Comparison of ENCODE assay signal across 10 mouse cellular contexts in genomic region chr14:13981286-13981685, GRCm38 (mm10). TPM values are rescaled to one million over a fixed set of nuclear protein-coding genes. Genes with fewer than 3 reads are reported as not detected.
DNase-seq lines count a peak whose midpoint lies in the region; ATAC-seq and TF ChIP-seq lines count a peak whose summit lies in the region.
"Had no signal": no experiment of that assay in that cellular context is flagged by ENCODE, and none has a peak within 500 bp of the region (broad histone marks: within the 10 kb centered on the region; RNA-seq: fewer than 3 reads in every experiment).

No protein-coding gene starts in this region.

- no peak for TF ChIP-seq RAD21 in CH12.LX (IDR thresholded peaks at IDR 0.05; ENCODE audit: low read depth, low read length)

- no peak for TF ChIP-seq POLR2A in liver, adult 2 months (IDR thresholded peaks at IDR 0.05; ENCODE audit: extremely low read depth, insufficient read depth, low read length)
- TF ChIP-seq POLR2A in CH12.LX (IDR thresholded peaks at IDR 0.05; ENCODE audit: low read depth, low read length), result no peak

- intact Hi-C loops in left cerebral cortex, adult 2 months (cut with DNase I), result loop anchor here (5.0 kb wide), 1 partner anchor 111 kb away; no protein-coding TSS in a partner anchor

- no peak overlapping the region for H3K9ac ChIP-seq in liver, adult 2 months (ENCODE audit: low read depth, low read length)
- no peak overlapping the region for H3K9ac ChIP-seq in liver, embryonic 12.5 days
- no peak overlapping the region for H3K9ac ChIP-seq in CH12.LX (ENCODE audit: insufficient read depth, low read depth)
- no peak overlapping the region for H3K9ac ChIP-seq in forebrain, embryonic 12.5 days
- H3K9ac ChIP-seq: limb, embryonic 13.5 days had no signal

- H3K36me3 ChIP-seq in liver, adult 2 months (ENCODE audit: control insufficient read depth, insufficient read depth, low read length), result no peaks in the 10 kb centered on the region
- no peaks in the 10 kb centered on the region for H3K36me3 ChIP-seq in liver, embryonic 12.5 days
- H3K36me3 ChIP-seq in CH12.LX (replicated peaks in 1 of 2; ENCODE audit: control insufficient read depth in 1 of 2, insufficient read depth in 1 of 2, low read length in 1 of 2) (no peaks in the 10 kb centered on the region), macrophage (ENCODE audit: inconsistent target) (no peaks in the 10 kb centered on the region)
- no peaks in the 10 kb centered on the region for H3K36me3 ChIP-seq in forebrain, embryonic 12.5 days (replicated peaks)
- H3K36me3 ChIP-seq: limb, embryonic 13.5 days had no signal

- WGBS in liver, adult 2 months, result 26% methylated on average over 2 of the region's 2 CpGs
- whole genome bisulfite sequencing in liver, embryonic 12.5 days (ENCODE audit: insufficient replicate concordance), result 15% methylated on average over 2 of the region's 2 CpGs
- 0% methylated on average over 2 of the region's 2 CpGs for WGBS in macrophage (ENCODE audit: missing documents)
- 51% methylated on average over 2 of the region's 2 CpGs for WGBS in forebrain, embryonic 12.5 days

- dilution Hi-C loops in CH12.LX (cut with MboI; ENCODE audit: extremely low pct_ligation_motif_present, extremely low pct_unique_long_range_greater_than_20kb, low sequenced_read_pairs), result no loop called here

- peak; percentile 15 for DNase-seq in liver, adult 2 months (ENCODE audit: extremely low read depth, low read depth, low spot score)
- DNase-seq in CH12.LX (ENCODE audit: extremely low read depth), result no peak
- peak; percentile 76 for DNase-seq in brain, adult 2 months (ENCODE audit: low read depth, low spot score)
- DNase-seq in left cerebral cortex, adult 2 months (ENCODE audit: extremely low spot score in 1 of 2, low spot score in 2 of 2), result no peak
- DNase-seq: right cerebral cortex, postnatal 25 days had no signal

- no peaks in the 10 kb centered on the region for H3K27me3 ChIP-seq in liver, adult 2 months (ENCODE audit: control insufficient read depth, insufficient read depth, low read length)
- no peaks in the 10 kb centered on the region for H3K27me3 ChIP-seq in liver, embryonic 12.5 days (replicated peaks)
- H3K27me3 ChIP-seq in CH12.LX (replicated peaks), result no peaks in the 10 kb centered on the region
- no peaks in the 10 kb centered on the region for H3K27me3 ChIP-seq in forebrain, embryonic 12.5 days
- H3K27me3 ChIP-seq: limb, embryonic 13.5 days; Patski had no signal

- in situ Hi-C loops in CH12.LX (cut with MboI; ENCODE audit: low pct_ligation_motif_present, low pct_unique_long_range_greater_than_20kb, low sequenced_read_pairs), result no loop called here

- ATAC-seq in liver, embryonic 12.5 days, result no peak
- no peak for ATAC-seq in forebrain, embryonic 12.5 days (ENCODE audit: low FRiP score)
- ATAC-seq: Patski had no signal

- H3K4me1 ChIP-seq in liver, adult 2 months (ENCODE audit: control insufficient read depth, insufficient read depth, low read length), result peaks cover 3% of the 10 kb centered on the region
- 0 out of 2 replicates have a peak, but pooled peaks cover 6% of the 10 kb centered on the region for H3K4me1 ChIP-seq in liver, embryonic 12.5 days
- H3K4me1 ChIP-seq in CH12.LX (ENCODE audit: control insufficient read depth in 1 of 2, insufficient read depth in 2 of 2), result peaks cover 0 to 6% of the 10 kb centered on the region in 2 experiments; a peak in 2 of 4 replicates
- H3K4me1 ChIP-seq in forebrain, embryonic 12.5 days, result no peaks in the 10 kb centered on the region
- H3K4me1 ChIP-seq: limb, embryonic 13.5 days had no signal

- no peaks in the 10 kb centered on the region for H3K9me3 ChIP-seq in liver, embryonic 12.5 days (replicated peaks)
- no peaks in the 10 kb centered on the region for H3K9me3 ChIP-seq in CH12.LX (replicated peaks; ENCODE audit: low read length)
- no peaks in the 10 kb centered on the region for H3K9me3 ChIP-seq in forebrain, embryonic 12.5 days
- H3K9me3 ChIP-seq: limb, embryonic 13.5 days had no signal

- no peak for TF ChIP-seq CTCF in liver, adult 2 months (IDR thresholded peaks at IDR 0.05; ENCODE audit: low read depth, low read length)
- no peak for TF ChIP-seq CTCF in CH12.LX (conservative IDR thresholded peaks at IDR 0.05 in 1 of 2, IDR thresholded peaks at IDR 0.05 in 1 of 2; ENCODE audit: low read depth in 2 of 2, low read length in 2 of 2)
- TF ChIP-seq CTCF in left cerebral cortex, adult 2 months (IDR thresholded peaks at IDR 0.05), result no peak

- H3K4me2 ChIP-seq in liver, embryonic 12.5 days, result no peak overlapping the region
- H3K4me2 ChIP-seq in CH12.LX (ENCODE audit: insufficient read depth, low read depth, poor library complexity, severe bottlenecking), result no peak overlapping the region
- H3K4me2 ChIP-seq in forebrain, embryonic 12.5 days, result no peak overlapping the region
- H3K4me2 ChIP-seq: limb, embryonic 13.5 days had no signal

- no peak overlapping the region for H3K4me3 ChIP-seq in liver, adult 2 months (ENCODE audit: insufficient read depth, low read depth, low read length)
- H3K4me3 ChIP-seq in liver, embryonic 12.5 days, result no peak overlapping the region
- H3K4me3 ChIP-seq in CH12.LX (replicated peaks in 1 of 3; ENCODE audit: low read depth in 2 of 3, low read length in 2 of 3, poor library complexity in 1 of 3) (no peak overlapping the region), macrophage (ENCODE audit: inconsistent target) (peak overlapping the region; percentile 3; the same call in 1 of the 2 replicates)
- no peak overlapping the region for H3K4me3 ChIP-seq in left cerebral cortex, adult 2 months
- H3K4me3 ChIP-seq in forebrain, embryonic 12.5 days (replicated peaks), result no peak overlapping the region
- H3K4me3 ChIP-seq: limb, embryonic 13.5 days had no signal

- no peak for TF ChIP-seq EP300 in CH12.LX (IDR thresholded peaks at IDR 0.05; ENCODE audit: low read length)

- H3K27ac ChIP-seq in liver, adult 2 months (replicated peaks; ENCODE audit: insufficient read depth, low read depth, low read length), result no peak overlapping the region
- no peak overlapping the region for H3K27ac ChIP-seq in liver, embryonic 12.5 days
- no peak overlapping the region for H3K27ac ChIP-seq in CH12.LX (ENCODE audit: insufficient read depth, low read depth)
- no peak overlapping the region for H3K27ac ChIP-seq in macrophage
- H3K27ac ChIP-seq in left cerebral cortex, adult 2 months, result no peak overlapping the region
- no peak overlapping the region for H3K27ac ChIP-seq in forebrain, embryonic 12.5 days
- H3K27ac ChIP-seq: limb, embryonic 13.5 days had no signal

- no peaks in the 10 kb centered on the region; the same call in 1 of the 2 replicates for H3K79me2 ChIP-seq in liver, adult 2 months (ENCODE audit: control insufficient read depth, insufficient read depth, low read length)
- H3K79me2 ChIP-seq in CH12.LX (replicated peaks; ENCODE audit: control insufficient read depth, extremely low read depth, insufficient read depth, poor library complexity, severe bottlenecking) (no peaks in the 10 kb centered on the region), macrophage (ENCODE audit: inconsistent target) (no peaks in the 10 kb centered on the region; the same call in 1 of the 2 replicates)

TF ChIP-seq in CH12.LX, 34 proteins besides CTCF, POLR2A, EP300 and RAD21:
- TF ChIP-seq BHLHE40 (IDR thresholded peaks at IDR 0.05; ENCODE audit: low read depth, low read length), result 0 out of 2 replicates have a peak, but pooled peaks have one; percentile 8
- TF ChIP-seq POLR2AphosphoS2 (IDR thresholded peaks at IDR 0.05; ENCODE audit: low read depth, low read length), result no peak

RNA-seq across cellular contexts. Expression of gene Thoc7, which starts 19.6 kb away (rescaled TPM):
- 41.5 and 53.3 TPM in 2 replicates for total RNA-seq in liver, adult 2 months (2014; rRNA removed)
- polyA plus RNA-seq in liver, adult 2 months (2012; rRNA removed), result 13.8 and 16.5 TPM in 2 replicates
- 116 TPM in 2 replicates for polyA plus RNA-seq in liver, embryonic 12.5 days (2016; fragmentation: Nextera tagmentation; extraction: Ambion mirVana)
- 98.6 and 104 TPM in 2 replicates for total RNA-seq in CH12.LX (2012; rRNA removed)
- total RNA-seq in CH12.LX (2014; rRNA removed), result 209 and 218 TPM in 2 replicates
- 162 and 209 TPM in 2 replicates for polyA plus RNA-seq in CH12.LX (2012; ENCODE audit: insufficient read length, low read depth)
- 10 to 100 TPM; 12.0 to 65.8 (median 37.3) TPM for total RNA-seq in macrophage (2018; cell fraction: chromatin; rRNA removed)
- total RNA-seq in macrophage (2018; cell fraction: cytosol; rRNA removed), result 10 to 100 TPM; 32.8 to 52.8 (median 43.9) TPM
- 10 to 100 TPM; 16.5 to 49.9 (median 30.2) TPM for total RNA-seq in macrophage (2018; cell fraction: nucleus; rRNA removed)
- 53.9 to 80.8 TPM (median 66.8 TPM) in 3 replicates for polyA plus RNA-seq in macrophage (2018)
- total RNA-seq in left cerebral cortex, adult 2 months (2021), result 100 to 1,000 TPM in 1 of 2 experiments, 10 to 100 TPM in 1; 90.3 to 106 TPM
- polyA plus RNA-seq in forebrain, embryonic 12.5 days (2016; fragmentation: Nextera tagmentation; extraction: Ambion mirVana), result 227 and 240 TPM in 2 replicates

RNA-seq across cellular contexts. Expression of gene Atxn7, which starts 20.0 kb away (rescaled TPM):
- 13.2 and 14.9 TPM in 2 replicates for total RNA-seq in liver, adult 2 months (2014; rRNA removed)
- 14.2 and 16.8 TPM in 2 replicates for polyA plus RNA-seq in liver, adult 2 months (2012; rRNA removed)
- 2.0 and 2.5 TPM in 2 replicates for polyA plus RNA-seq in liver, embryonic 12.5 days (2016; fragmentation: Nextera tagmentation; extraction: Ambion mirVana)
- total RNA-seq in CH12.LX (2012; rRNA removed), result 2.0 and 2.3 TPM in 2 replicates
- total RNA-seq in CH12.LX (2014; rRNA removed), result 2.1 and 2.7 TPM in 2 replicates
- polyA plus RNA-seq in CH12.LX (2012; ENCODE audit: insufficient read length, low read depth), result 5.6 and 6.6 TPM in 2 replicates
- 100 to 1,000 TPM in 15 of 26 experiments, 10 to 100 TPM in 11; 71.0 to 143 (median 103) TPM for total RNA-seq in macrophage (2018; cell fraction: chromatin; rRNA removed)
- total RNA-seq in macrophage (2018; cell fraction: cytosol; rRNA removed), result 10 to 100 TPM in 24 of 26 experiments, 1 to 10 TPM in 2; 6.9 to 19.0 (median 13.3) TPM
- total RNA-seq in macrophage (2018; cell fraction: nucleus; rRNA removed), result 10 to 100 TPM; 37.4 to 98.6 (median 69.4) TPM
- 6.2 to 10.2 TPM (median 6.7 TPM) in 3 replicates for polyA plus RNA-seq in macrophage (2018)
- total RNA-seq in left cerebral cortex, adult 2 months (2021), result 10 to 100 TPM; 25.8 to 32.9 TPM
- 6.9 and 11.1 TPM in 2 replicates for polyA plus RNA-seq in forebrain, embryonic 12.5 days (2016; fragmentation: Nextera tagmentation; extraction: Ambion mirVana)

Comparison
In these comparisons a context has a peak if more than half of its experiments do, and no peak if none do; other contexts are left out.
1. DNase-seq: peak in liver, adult 2 months (single experiment) and brain, adult 2 months (single experiment); none in CH12.LX (single experiment) and left cerebral cortex, adult 2 months (0 of 2).